Comparison of ENCODE assay signal across 8 mouse cellular contexts in the genomic region with DNA sequence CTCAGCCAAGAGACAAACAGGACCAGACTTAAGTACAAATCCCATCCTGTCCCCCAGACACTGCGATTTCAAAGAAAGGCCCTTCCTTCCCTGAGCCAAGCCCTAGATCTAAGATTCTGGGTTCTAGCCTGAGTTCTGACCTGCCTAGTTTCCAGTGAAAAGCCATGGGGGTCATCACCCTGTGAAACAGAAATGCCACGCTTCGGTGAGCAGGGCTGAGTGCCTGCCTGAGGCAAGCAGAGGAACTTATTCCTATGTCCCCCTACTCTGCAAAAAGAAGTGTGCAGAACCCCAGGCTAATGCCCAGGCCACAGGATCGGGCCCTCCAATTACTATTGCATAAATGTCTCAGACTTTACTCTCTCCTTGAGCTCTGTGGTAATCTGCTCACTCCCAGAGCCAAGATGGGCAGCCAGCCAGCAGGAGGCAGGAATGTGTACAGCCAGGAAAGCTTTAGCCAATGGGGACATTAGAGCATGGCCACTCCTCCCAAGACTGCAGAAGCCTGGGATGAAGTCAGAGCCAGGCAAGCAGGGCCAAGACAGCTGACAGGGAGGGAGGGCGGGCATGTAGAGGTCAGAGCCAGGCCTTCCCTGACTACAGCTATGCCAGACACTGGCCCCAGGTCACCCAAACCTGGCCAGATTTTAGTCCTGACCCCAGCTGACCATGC. TPM values are rescaled to one million over a fixed set of nuclear protein-coding genes. Genes with fewer than 3 reads are reported as not detected.
DNase-seq lines count a peak whose midpoint lies in the region; ATAC-seq and TF ChIP-seq lines count a peak whose summit lies in the region.

No protein-coding gene starts in this region.

- no peak for TF ChIP-seq POLR2A in heart, adult 2 months (IDR thresholded peaks at IDR 0.05; ENCODE audit: insufficient read depth, low read depth, low read length)
- no peak for TF ChIP-seq POLR2A in kidney, adult 2 months (IDR thresholded peaks at IDR 0.05; ENCODE audit: low read depth, low read length)

- H3K9me3 ChIP-seq in embryonic facial prominence, embryonic 15.5 days (replicated peaks): no peaks in the 10 kb centered on the region
- H3K9me3 ChIP-seq in midbrain, embryonic 10.5 days (replicated peaks): no peaks in the 10 kb centered on the region

- TF ChIP-seq CTCF in heart, adult 2 months (IDR thresholded peaks at IDR 0.05): peak; percentile 25
- no peak for TF ChIP-seq CTCF in kidney, adult 2 months (conservative IDR thresholded peaks at IDR 0.05; ENCODE audit: insufficient read depth, insufficient read length, low read depth, low read length)

- H3K4me3 ChIP-seq in embryonic facial prominence, embryonic 15.5 days (replicated peaks): no peak overlapping the region
- no peak overlapping the region for H3K4me3 ChIP-seq in heart, adult 2 months
- no peak overlapping the region for H3K4me3 ChIP-seq in kidney, adult 2 months (ENCODE audit: insufficient read depth, low read depth, low read length)
- H3K4me3 ChIP-seq in midbrain, embryonic 10.5 days: no peak overlapping the region

- H3K79me2 ChIP-seq in heart, adult 2 months (replicated peaks; ENCODE audit: control insufficient read depth, insufficient read depth, low read length): no peaks in the 10 kb centered on the region

- TF ChIP-seq EP300 in heart, adult 2 months (IDR thresholded peaks at IDR 0.05; ENCODE audit: insufficient read depth, low read depth, low read length): peak; percentile 95

- H3K27me3 ChIP-seq in embryonic facial prominence, embryonic 15.5 days: no peaks in the 10 kb centered on the region
- H3K27me3 ChIP-seq in heart, adult 2 months (ENCODE audit: control insufficient read depth, insufficient read depth, low read length): no peaks in the 10 kb centered on the region
- no peaks in the 10 kb centered on the region for H3K27me3 ChIP-seq in kidney, adult 2 months (replicated peaks; ENCODE audit: control insufficient read depth, insufficient read depth, low read length)
- no peaks in the 10 kb centered on the region; the same call in 1 of the 2 replicates for H3K27me3 ChIP-seq in midbrain, embryonic 10.5 days (ENCODE audit: low read depth, poor library complexity, severe bottlenecking)

- no peak overlapping the region for H3K4me2 ChIP-seq in embryonic facial prominence, embryonic 15.5 days (replicated peaks)

- WGBS in embryonic facial prominence, embryonic 15.5 days: 40% methylated on average over 5 of the region's 5 CpGs
- WGBS in heart, adult 2 months: 21% methylated on average over 5 of the region's 5 CpGs
- 11% methylated on average over 5 of the region's 5 CpGs for WGBS in kidney, adult 2 months
- WGBS in midbrain, embryonic 10.5 days: 45% methylated on average over 5 of the region's 5 CpGs

- intact Hi-C loops in heart, adult 2 months (cut with DNase I): loop anchor here (2.0 kb wide), 1 partner anchor 21 kb away; no protein-coding TSS in a partner anchor
- intact Hi-C loops in left cerebral cortex, postnatal 25 days (cut with DNase I): no loop called here

- DNase-seq in brain, embryonic 18.5 days (ENCODE audit: low read depth, low spot score): peak; percentile 78
- peak; percentile 90 to 94 for DNase-seq in heart, adult 2 months
- DNase-seq in kidney, adult 2 months: peak; percentile 99
- DNase-seq in left cerebral cortex, postnatal 25 days (ENCODE audit: low spot score in 2 of 2): peak; percentile 81 to 93
- DNase-seq in midbrain, embryonic 10.5 days (ENCODE audit: low spot score): peak; percentile 69
- DNase-seq in right cerebral cortex, postnatal 4 days: peak; percentile 88

- H3K9ac ChIP-seq in embryonic facial prominence, embryonic 15.5 days: no peak overlapping the region
- peak overlapping the region; percentile 17 for H3K9ac ChIP-seq in heart, adult 2 months (ENCODE audit: low read depth, low read length)

- H3K27ac ChIP-seq in embryonic facial prominence, embryonic 15.5 days (replicated peaks): peak overlapping the region; percentile 73
- H3K27ac ChIP-seq in heart, adult 2 months: peak overlapping the region; percentile 88
- H3K27ac ChIP-seq in kidney, adult 2 months (ENCODE audit: insufficient read depth, low read depth, low read length): peak overlapping the region; percentile 94
- H3K27ac ChIP-seq in midbrain, embryonic 10.5 days (replicated peaks): peak overlapping the region; percentile 70

- peak; percentile 91 for ATAC-seq in embryonic facial prominence, embryonic 15.5 days (ENCODE audit: insufficient number of reproducible peaks, low FRiP score, low TSS enrichment, low read depth)
- ATAC-seq in activated CD4-positive, CD25-positive, alpha-beta regulatory T cell, adult 4 months: no peak

- peaks cover 40% of the 10 kb centered on the region for H3K4me1 ChIP-seq in embryonic facial prominence, embryonic 15.5 days
- H3K4me1 ChIP-seq in heart, adult 2 months (ENCODE audit: control insufficient read depth, insufficient read depth, low read length): peaks cover 8% of the 10 kb centered on the region
- peaks cover 17% of the 10 kb centered on the region for H3K4me1 ChIP-seq in kidney, adult 2 months (ENCODE audit: control insufficient read depth, insufficient read depth, low read length)
- H3K4me1 ChIP-seq in midbrain, embryonic 10.5 days: peaks cover 56% of the 10 kb centered on the region

- no peaks in the 10 kb centered on the region for H3K36me3 ChIP-seq in embryonic facial prominence, embryonic 15.5 days
- no peaks in the 10 kb centered on the region for H3K36me3 ChIP-seq in heart, adult 2 months (ENCODE audit: control insufficient read depth, insufficient read depth, low read length)
- H3K36me3 ChIP-seq in kidney, adult 2 months (ENCODE audit: control insufficient read depth, insufficient read depth, low read length): no peaks in the 10 kb centered on the region
- H3K36me3 ChIP-seq in midbrain, embryonic 10.5 days: no peaks in the 10 kb centered on the region

RNA-seq across cellular contexts. Expression of a gene that starts 26.5 kb away (rescaled TPM):
- polyA plus RNA-seq in embryonic facial prominence, embryonic 15.5 days (2015; fragmentation: Nextera tagmentation; extraction: Ambion mirVana): 3.0 and 4.1 TPM in 2 replicates
- 10 to 100 TPM; 27.5 to 48.6 TPM for total RNA-seq in heart, adult 2 months (2021)
- polyA plus RNA-seq in heart, adult 2 months (2012; rRNA removed): 16.4 and 25.2 TPM in 2 replicates
- 18.2 and 20.2 TPM in 2 replicates for polyA plus RNA-seq in kidney, adult 2 months (2012; rRNA removed)
- total RNA-seq in left cerebral cortex, postnatal 25 days (2021): 10 to 100 TPM; 39.1 to 53.0 TPM
- 2.0 and 2.2 TPM in 2 replicates for polyA plus RNA-seq in midbrain, embryonic 10.5 days (2016; fragmentation: Nextera tagmentation; extraction: Ambion mirVana)
- 1 to 10 TPM; 6.1 to 9.0 TPM for polyA plus RNA-seq in activated CD4-positive, CD25-positive, alpha-beta regulatory T cell, adult 4 months (2017; shearing (Covaris generic))

RNA-seq across cellular contexts. Expression of a gene that starts 44.6 kb away (rescaled TPM):
- 0.14 and 0.33 TPM in 2 replicates for polyA plus RNA-seq in embryonic facial prominence, embryonic 15.5 days (2015; fragmentation: Nextera tagmentation; extraction: Ambion mirVana)
- under 1 TPM; 0.23 to 0.31 TPM for total RNA-seq in heart, adult 2 months (2021)
- polyA plus RNA-seq in heart, adult 2 months (2012; rRNA removed): 0.31 and 0.41 TPM in 2 replicates
- polyA plus RNA-seq in kidney, adult 2 months (2012; rRNA removed): 265 and 295 TPM in 2 replicates
- total RNA-seq in left cerebral cortex, postnatal 25 days (2021): not detected
- not detected in 2 replicates for polyA plus RNA-seq in midbrain, embryonic 10.5 days (2016; fragmentation: Nextera tagmentation; extraction: Ambion mirVana)
- not detected for polyA plus RNA-seq in activated CD4-positive, CD25-positive, alpha-beta regulatory T cell, adult 4 months (2017; shearing (Covaris generic))

RNA-seq across cellular contexts. Expression of a gene that starts 47.5 kb away (rescaled TPM):
- polyA plus RNA-seq in embryonic facial prominence, embryonic 15.5 days (2015; fragmentation: Nextera tagmentation; extraction: Ambion mirVana): 0.39 and 0.57 TPM in 2 replicates
- under 1 TPM; 0.29 to 0.34 TPM for total RNA-seq in heart, adult 2 months (2021)
- polyA plus RNA-seq in heart, adult 2 months (2012; rRNA removed): 1.00 and 1.2 TPM in 2 replicates
- polyA plus RNA-seq in kidney, adult 2 months (2012; rRNA removed): 9.2 and 9.7 TPM in 2 replicates
- total RNA-seq in left cerebral cortex, postnatal 25 days (2021): 1 to 10 TPM; 2.3 to 2.9 TPM
- 0.04 and 0.05 TPM in 2 replicates for polyA plus RNA-seq in midbrain, embryonic 10.5 days (2016; fragmentation: Nextera tagmentation; extraction: Ambion mirVana)
- not detected for polyA plus RNA-seq in activated CD4-positive, CD25-positive, alpha-beta regulatory T cell, adult 4 months (2017; shearing (Covaris generic))

Comparison
In these comparisons a context has a peak if more than half of its experiments do, and no peak if none do; other contexts are left out.
1. RNA of a gene that starts 44.6 kb away (polyA plus RNA-seq): 265 to 295 TPM in kidney, adult 2 months; 0.14 to 0.33 TPM in embryonic facial prominence, embryonic 15.5 days, 0.31 to 0.41 TPM in heart, adult 2 months, not detected in activated CD4-positive, CD25-positive, alpha-beta regulatory T cell, adult 4 months and not detected in midbrain, embryonic 10.5 days; every median in the first group is over 100 times any median in the second.
2. Peak in every context shown above with its lines, with median percentiles within 50 percentile points of each other: DNase-seq and H3K27ac ChIP-seq.